In genomic region chr5:18228866-18229265, GRCm38 (mm10) we compare ENCODE assay signal across 21 mouse cellular contexts.
A peak's percentile ranks its signal among the peaks of the same experiment; 100 is the strongest.
DNase-seq lines count a peak whose midpoint lies in the region; ATAC-seq lines count a peak whose summit lies in the region.
"Had no signal": no experiment of that assay in that cellular context is flagged by ENCODE, and none has a peak within 500 bp of the region (broad histone marks: within the 10 kb centered on the region; RNA-seq: fewer than 3 reads in every experiment).

No protein-coding gene starts in this region.

- H3K9ac ChIP-seq in kidney, embryonic 15.5 days, result no peak overlapping the region
- H3K9ac ChIP-seq in forebrain, embryonic 13.5 days, result no peak overlapping the region
- H3K9ac ChIP-seq: embryonic facial prominence, embryonic 15.5 days; liver, embryonic 13.5 days; lung, embryonic 14.5 days; midbrain, embryonic 12.5 days had no signal

- no peaks in the 10 kb centered on the region for H3K4me1 ChIP-seq in kidney, embryonic 15.5 days
- H3K4me1 ChIP-seq in forebrain, embryonic 13.5 days, result no peaks in the 10 kb centered on the region
- H3K4me1 ChIP-seq: embryonic facial prominence, embryonic 15.5 days; liver, embryonic 13.5 days had no signal

- no peak overlapping the region for H3K4me3 ChIP-seq in kidney, embryonic 15.5 days (replicated peaks)
- H3K4me3 ChIP-seq in forebrain, embryonic 13.5 days, result no peak overlapping the region
- H3K4me3 ChIP-seq: embryonic facial prominence, embryonic 15.5 days; liver, embryonic 13.5 days; midbrain, embryonic 12.5 days had no signal

- H3K27me3 ChIP-seq in kidney, embryonic 15.5 days, result no peaks in the 10 kb centered on the region
- H3K27me3 ChIP-seq in forebrain, embryonic 13.5 days, result no peaks in the 10 kb centered on the region
- H3K27me3 ChIP-seq: embryonic facial prominence, embryonic 15.5 days; liver, embryonic 13.5 days; midbrain, embryonic 12.5 days had no signal

- intact Hi-C loops in left cerebral cortex, postnatal 14 days (cut with DNase I), result no loop called here

- DNase-seq in frontal cortex, postnatal 25 days (ENCODE audit: low spot score in 2 of 2), result no peak
- peak; percentile 5 to 35 for DNase-seq in frontal cortex, postnatal 14 days (ENCODE audit: low spot score in 2 of 2)
- peak; percentile 20 to 69 for DNase-seq in left cerebral cortex, postnatal 14 days (ENCODE audit: low spot score in 2 of 2)
- DNase-seq in right cerebral cortex, postnatal 14 days, result peak; percentile 5
- no peak for DNase-seq in adrenal gland, postnatal 10 days
- DNase-seq: adrenal gland, postnatal 14 days; cerebellum, adult 9-10 months; gastrocnemius, postnatal 10 days; heart, adult 11 months; kidney, adult 18-20 months; liver, embryonic 13.5 days; lung, embryonic 14.5 days had no signal

- H3K27ac ChIP-seq in kidney, embryonic 15.5 days, result no peak overlapping the region
- H3K27ac ChIP-seq in forebrain, embryonic 13.5 days, result no peak overlapping the region
- H3K27ac ChIP-seq: embryonic facial prominence, embryonic 15.5 days; kidney, postnatal 0 days; liver, embryonic 13.5 days; midbrain, embryonic 12.5 days had no signal

- H3K4me2 ChIP-seq in kidney, embryonic 15.5 days, result no peak overlapping the region
- no peak overlapping the region for H3K4me2 ChIP-seq in forebrain, embryonic 13.5 days
- H3K4me2 ChIP-seq: embryonic facial prominence, embryonic 15.5 days; heart, embryonic 11.5 days; liver, embryonic 13.5 days; lung, embryonic 14.5 days; midbrain, embryonic 12.5 days had no signal

- 53% methylated on average over 7 of the region's 7 CpGs for WGBS in kidney, embryonic 15.5 days
- 92% methylated on average over 7 of the region's 7 CpGs for WGBS in forebrain, embryonic 13.5 days

- H3K36me3 ChIP-seq in kidney, embryonic 15.5 days, result no peaks in the 10 kb centered on the region
- no peaks in the 10 kb centered on the region for H3K36me3 ChIP-seq in forebrain, embryonic 13.5 days (ENCODE audit: poor library complexity, severe bottlenecking)
- H3K36me3 ChIP-seq: embryonic facial prominence, embryonic 15.5 days; liver, embryonic 13.5 days; midbrain, embryonic 12.5 days had no signal

- ATAC-seq in frontal cortex, adult (ENCODE audit: low TSS enrichment), result peak; percentile 99
- ATAC-seq in kidney, embryonic 15.5 days (replicated peaks; ENCODE audit: low FRiP score), result no peak
- no peak for ATAC-seq in forebrain, embryonic 13.5 days
- ATAC-seq: activated CD4-positive, CD25-positive, alpha-beta regulatory T cell, adult 4 months; forebrain, embryonic 16.5 days had no signal

- H3K9me3 ChIP-seq in kidney, embryonic 15.5 days (replicated peaks), result no peaks in the 10 kb centered on the region
- no peaks in the 10 kb centered on the region for H3K9me3 ChIP-seq in forebrain, embryonic 13.5 days (replicated peaks)
- H3K9me3 ChIP-seq: embryonic facial prominence, embryonic 15.5 days; liver, embryonic 13.5 days; midbrain, embryonic 12.5 days had no signal

Comparison
In these comparisons a context has a peak if more than half of its experiments do, and no peak if none do; other contexts are left out.
1. DNase-seq: peak in frontal cortex, postnatal 14 days (2 of 2), left cerebral cortex, postnatal 14 days (2 of 2) and right cerebral cortex, postnatal 14 days (single experiment); none in frontal cortex, postnatal 25 days (0 of 2) and adrenal gland, postnatal 10 days (single experiment).